Mouse (Mus musculus) heart, adult 2 months (tissue): ENCODE data around the gene Usb1.

Experiments
- CTCF ChIP-seq: fragments of 200-600 bp; IDR thresholded peaks from 2 replicates; pipeline ENCODE4 v1.8.1; 2022; ENCODE audit warnings: antibody characterized with exemption, mild to moderate bottlenecking, moderate library complexity
- POLR2A ChIP-seq: fragments of 200-500 bp; IDR thresholded peaks from 2 replicates; pipeline ENCODE4 v1.6.1; 2011; ENCODE audit warnings: mild to moderate bottlenecking, low read depth, low read length, control low read depth; ENCODE audit not compliant: insufficient read depth

GRCm38 (mm10) chr8:95335706-95336105 is 3.6 kb downstream of the Usb1 start:
- no peak for TF ChIP-seq POLR2A
- TF ChIP-seq CTCF: no peak
